Mouse (Mus musculus) cerebellum, adult 2 months (tissue): ENCODE measurements around the gene Tti1.

Experiments
- CTCF ChIP-seq: fragments of 200-500 bp; IDR thresholded peaks from 2 replicates; pipeline ENCODE4 v1.5.1; 2011; ENCODE audit warnings: low read depth, mild to moderate bottlenecking, control low read depth, low read length, moderate library complexity, borderline replicate concordance; ENCODE audit not compliant: insufficient read depth
- POLR2A ChIP-seq: fragments of 200-500 bp; IDR thresholded peaks from 2 replicates; pipeline ENCODE4 v1.6.1; 2011; ENCODE audit warnings: low read length, control low read depth, borderline replicate concordance; ENCODE audit not compliant: insufficient read depth

- TF ChIP-seq CTCF (no peak), POLR2A (no peak)
Observed at GRCm38 (mm10) chr2:157967856-157968255, 60.4 kb downstream of the Tti1 start.
